Mouse (Mus musculus): Measurements from ENCODE around the gene Plaur. TPM values are rescaled to one million over a fixed set of nuclear protein-coding genes. Genes with fewer than 3 reads are reported as not detected.

Gene Plaur
- total RNA-seq, 2 experiments from 2014 or later: 0.76 to 1.0 TPM

DNA sequence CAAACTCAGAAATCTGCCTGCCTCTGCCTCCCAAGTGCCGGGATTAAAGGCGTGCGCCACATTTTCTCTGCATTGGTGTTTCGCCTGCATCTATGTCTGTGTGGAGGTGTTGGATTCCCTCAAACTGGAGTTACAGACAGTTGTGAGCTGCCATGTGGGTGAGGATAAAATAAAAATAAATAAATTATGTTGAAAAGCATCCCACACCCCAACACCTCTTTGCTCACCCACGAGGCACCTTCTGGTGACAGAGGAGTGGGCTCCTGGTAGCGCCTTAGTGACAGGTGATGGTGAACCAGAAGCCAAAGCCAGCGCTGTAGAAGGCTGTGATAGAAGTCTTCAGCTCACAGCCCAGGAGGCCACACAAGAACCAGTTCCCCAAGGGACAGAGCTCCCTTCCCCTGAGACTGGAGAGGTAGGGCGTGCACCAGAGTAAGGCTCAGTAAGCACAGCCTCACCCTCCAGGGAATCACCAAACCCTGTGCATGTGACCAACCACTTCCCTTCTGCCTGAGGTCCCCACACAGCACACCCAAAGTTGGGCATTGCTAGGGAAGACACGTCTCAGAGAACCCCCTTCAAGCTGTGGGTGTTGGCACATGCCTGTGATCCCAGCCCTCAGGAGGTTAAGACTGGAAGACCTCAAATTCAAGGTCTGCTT lies 16.9 kb upstream of the Plaur start:
- DNase-seq (ENCODE audit: low spot score in 2 of 2): no peak

DNA sequence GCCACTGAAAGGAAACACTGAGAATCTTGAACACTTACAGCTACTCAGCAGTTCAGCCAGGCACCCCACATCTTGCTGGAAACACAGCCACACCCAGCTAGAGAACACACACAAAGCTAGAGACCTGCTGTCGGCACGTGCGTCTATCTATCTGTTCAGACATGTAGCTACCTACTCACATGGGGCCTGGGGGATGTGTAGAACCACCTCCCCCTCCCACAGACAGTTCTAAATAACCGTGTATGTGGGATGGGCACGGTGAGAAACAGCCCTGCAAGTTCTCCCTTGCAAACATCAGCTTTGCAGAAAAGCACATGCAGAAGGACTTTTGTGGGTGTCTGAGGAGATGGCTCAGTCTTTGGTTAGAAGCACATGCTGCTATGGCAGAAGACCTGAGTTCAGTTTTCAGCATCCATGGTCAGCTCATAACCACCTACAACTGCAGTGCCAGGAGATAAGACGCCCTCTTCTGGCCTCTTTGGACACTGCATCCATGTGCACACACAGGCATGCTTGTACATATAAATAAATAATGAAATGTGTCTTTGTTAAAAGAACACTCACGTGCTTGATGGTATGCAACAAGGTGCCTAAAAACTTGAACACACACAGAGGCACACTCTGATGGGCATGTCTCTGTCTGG lies 15.5 kb upstream of the Plaur start:
- no peak for DNase-seq (ENCODE audit: low spot score in 2 of 2)

DNA sequence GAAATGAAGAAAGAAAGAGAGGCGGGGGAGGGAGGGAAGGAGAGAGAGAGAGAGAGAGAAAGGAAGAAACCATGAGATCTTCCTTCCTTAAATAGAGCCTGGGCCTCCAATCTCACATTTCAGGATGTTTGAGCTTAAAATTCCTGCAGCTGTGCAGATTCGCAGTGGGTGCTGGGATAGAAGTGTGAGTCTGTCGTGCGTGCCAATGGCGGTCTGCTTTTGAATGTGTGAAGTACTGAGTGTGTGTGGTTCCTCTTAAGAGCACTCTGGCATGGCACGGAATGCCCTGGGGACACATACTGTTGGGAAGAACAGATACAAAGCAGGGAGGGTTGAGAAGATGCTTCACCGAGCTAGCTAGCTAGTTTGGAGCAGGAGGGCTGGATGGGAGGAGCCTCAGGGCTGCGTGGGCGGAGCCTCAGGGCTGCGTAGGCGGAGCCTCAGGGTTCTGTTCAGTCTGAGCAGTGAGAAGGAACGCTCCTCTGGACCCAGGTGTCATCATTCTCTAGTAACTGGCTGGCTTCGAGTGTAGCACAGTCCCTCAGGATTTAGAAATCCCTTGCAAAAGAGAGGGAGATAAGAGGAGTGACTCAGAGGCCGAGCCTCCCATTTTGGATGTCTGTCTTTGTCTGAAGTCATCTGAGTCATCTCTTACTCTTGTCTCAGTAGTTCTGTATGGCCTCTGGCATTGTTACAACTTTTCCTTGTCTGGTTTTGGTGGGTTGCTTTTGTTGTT lies 13.3 kb upstream of the Plaur start:
- no peak for DNase-seq (ENCODE audit: low spot score in 2 of 2)

DNA sequence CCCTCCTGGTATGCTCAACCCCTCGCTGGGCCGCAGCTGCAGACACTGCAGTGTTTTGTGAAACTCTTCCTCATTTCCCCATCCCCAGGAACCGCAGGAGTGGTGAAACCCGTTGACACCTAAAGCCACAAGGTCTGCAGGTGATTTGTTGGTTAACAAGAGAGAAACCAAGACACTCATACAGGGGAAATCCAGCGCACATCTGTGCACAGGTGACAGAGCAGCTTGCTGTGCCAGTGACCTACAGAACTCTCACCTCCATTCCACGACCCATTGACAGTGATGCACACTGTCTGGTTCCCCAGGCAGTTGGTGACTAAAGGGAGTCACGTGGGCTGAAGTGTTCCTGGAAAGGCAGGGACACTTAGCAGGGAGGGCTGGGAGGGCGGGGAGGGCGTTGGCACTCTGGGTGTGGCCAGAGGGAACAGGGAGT lies 11.7 kb upstream of the Plaur start:
- DNase-seq (ENCODE audit: low spot score in 2 of 2): no peak

DNA sequence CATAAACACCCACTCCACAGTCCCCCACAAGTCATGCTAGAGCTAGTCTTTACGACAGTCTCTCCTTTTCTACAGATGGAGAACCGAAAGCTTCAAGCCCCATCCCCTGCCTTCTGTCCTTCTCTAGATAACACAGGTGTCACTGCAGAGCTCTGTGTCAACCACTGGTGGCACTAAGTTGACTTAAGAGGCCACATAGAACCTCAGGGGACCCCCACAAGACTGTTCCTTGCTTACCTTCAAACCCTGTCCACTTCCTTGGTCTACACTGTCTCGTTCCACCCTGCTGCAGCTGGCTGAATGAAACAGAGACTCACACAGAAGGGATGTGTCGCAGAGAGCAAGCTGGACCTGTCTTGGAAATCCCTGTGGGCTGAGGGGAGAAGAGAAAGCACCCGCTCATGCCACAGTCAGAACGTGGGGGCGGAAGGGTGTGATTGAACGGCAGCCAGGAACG lies 10.4 kb upstream of the Plaur start, which contains the start of gene Irgc1:
Gene Irgc1 (minus strand): TSS at position 443 of the 457 bp plus-strand sequence.
- DNase-seq (ENCODE audit: low spot score in 2 of 2): no peak

DNA sequence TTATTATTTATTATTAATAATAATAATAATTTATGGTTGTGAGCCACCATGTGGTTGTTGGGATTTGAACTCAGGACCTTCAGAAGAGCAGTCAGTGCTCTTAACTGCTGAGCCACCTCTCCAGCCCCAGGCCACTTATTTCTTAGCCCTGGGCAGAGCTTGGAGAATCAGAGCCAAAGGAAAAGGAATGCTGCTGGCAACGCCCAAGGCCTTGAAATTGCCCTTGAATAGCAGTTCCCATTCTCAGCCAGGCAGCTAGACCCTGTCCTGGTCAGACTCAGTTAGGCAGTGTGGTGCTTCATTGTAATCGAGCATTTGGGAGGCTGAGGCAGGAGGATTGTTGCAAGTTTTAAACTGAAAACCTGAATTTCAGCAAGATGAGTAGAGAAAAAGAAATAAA lies 8.1 kb upstream of the Plaur start:
- DNase-seq (ENCODE audit: low spot score in 2 of 2): no peak

DNA sequence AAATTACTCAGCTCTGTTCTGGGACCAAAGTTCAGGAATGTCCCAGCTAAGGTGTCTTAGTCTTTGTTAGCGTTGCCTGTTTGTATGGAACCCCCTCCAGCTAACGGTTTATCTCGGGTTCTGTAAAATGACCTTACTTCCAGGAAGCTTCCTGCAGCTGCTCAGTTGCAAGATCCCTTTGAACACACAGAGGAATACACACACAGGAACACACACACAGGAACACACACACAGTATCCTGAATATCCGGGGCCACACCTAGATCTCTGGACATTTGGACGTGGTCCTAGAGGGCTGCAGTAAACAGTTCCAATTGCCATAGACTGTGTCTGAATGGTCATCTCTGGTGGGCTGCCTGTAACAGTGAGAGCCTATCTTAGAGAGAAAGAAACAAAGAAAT lies 6.6 kb upstream of the Plaur start:
- no peak for DNase-seq (ENCODE audit: low spot score in 2 of 2)

DNA sequence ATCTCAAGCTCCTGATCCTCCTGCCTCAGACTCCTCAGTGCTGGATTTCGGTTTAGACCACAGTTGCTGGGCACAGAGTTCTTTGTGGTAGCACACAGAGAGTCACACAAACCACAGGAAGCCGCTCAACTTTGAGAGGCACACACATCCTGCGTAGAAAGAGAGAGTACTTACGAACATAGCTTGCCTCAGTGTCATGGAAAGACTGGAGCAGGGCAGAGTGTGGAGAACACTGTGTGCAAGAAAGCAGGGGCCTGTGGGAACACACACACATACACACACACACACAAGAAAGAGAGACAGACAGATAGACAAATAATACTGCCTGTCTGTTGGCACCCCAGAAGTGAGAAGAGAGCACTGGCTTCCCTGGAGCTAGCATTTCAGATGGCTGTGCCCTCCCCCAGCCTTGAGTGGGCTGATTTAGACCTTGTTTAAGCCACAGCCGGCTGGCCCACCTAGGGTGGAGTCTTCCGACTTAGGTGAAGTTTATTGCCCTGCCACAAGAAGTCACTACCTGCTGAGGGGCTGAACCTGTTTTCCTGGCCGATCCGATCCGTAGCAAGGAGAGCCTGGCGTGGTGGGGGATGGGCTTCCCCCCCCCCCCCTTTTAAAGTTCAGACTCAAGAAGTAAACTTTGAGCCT lies 4.4 kb upstream of the Plaur start:
- DNase-seq (ENCODE audit: low spot score in 2 of 2): no peak

DNA sequence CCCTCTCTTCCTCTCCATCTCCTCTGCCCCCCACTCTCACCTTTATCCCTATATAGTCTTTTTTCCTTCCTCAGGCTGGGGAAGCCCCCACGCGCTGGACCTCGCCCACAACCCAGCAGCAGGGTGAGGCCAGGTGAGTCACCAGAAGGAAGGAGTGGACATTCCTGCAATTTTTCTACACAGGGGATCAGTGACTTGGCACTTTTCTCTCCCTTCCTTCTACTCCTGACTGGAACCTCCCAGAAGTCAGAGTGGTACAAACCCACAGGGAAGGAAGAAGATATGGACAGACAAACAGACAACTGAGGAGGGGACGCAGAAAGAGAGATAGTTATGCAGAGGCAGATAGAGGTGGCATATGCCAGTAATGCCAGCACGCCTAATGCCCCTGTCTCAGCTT lies 2.8 kb upstream of the Plaur start:
- no peak for DNase-seq (ENCODE audit: low spot score in 2 of 2)

DNA sequence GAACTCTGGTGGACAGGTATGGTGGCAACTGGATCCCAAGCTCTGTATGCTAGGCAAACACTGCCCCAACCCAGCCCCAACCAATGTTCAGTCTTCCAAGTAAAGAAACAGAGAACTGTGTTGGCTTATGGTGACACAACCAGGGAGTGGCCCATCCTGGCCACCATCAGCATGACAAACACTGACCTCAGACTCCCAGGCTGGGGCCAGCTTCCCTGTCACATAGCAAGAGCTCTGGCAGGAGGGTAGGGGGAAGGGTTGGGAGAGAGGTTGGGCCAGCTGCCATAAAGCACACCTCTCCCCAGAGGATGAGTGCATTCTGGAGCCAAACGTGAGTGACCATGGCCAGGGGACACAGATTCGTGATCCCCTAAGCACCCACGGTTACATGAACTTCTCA lies 2.4 kb upstream of the Plaur start:
- no peak for DNase-seq (ENCODE audit: low spot score in 2 of 2)

DNA sequence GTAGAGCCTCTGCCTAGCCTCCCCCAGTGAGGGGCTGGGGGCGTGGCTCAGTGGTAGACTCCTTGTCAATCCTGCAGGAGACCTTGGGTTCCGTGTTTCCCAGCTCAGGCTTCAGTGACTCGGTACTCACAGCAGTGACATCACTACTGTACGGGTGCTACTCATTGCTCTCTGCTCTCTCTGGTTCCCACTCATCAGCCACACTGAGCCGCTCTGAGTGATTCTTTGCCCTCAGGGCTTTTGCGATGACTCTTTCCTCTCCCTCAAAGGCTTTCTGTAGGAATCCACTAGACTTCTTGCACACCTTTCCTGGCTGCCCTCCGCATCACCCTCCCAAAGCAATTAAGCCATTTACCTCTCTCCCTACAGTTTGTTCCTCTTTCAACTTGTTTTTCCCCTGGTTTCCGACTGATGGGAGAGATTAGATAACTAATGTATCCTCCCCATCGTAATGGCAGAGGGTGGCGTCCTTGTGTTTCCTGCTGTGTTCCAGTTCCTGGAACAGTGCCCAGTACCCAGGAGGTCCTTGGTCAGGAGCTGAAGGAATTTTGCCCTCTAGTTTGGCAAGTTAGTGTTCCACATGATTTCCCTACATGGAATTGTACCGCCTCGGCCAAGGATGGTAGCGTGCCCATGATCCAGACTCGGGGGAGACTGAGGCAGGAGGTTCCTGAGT lies 770 bp upstream of the Plaur start:
- no peak for DNase-seq (ENCODE audit: low spot score in 2 of 2)

DNA sequence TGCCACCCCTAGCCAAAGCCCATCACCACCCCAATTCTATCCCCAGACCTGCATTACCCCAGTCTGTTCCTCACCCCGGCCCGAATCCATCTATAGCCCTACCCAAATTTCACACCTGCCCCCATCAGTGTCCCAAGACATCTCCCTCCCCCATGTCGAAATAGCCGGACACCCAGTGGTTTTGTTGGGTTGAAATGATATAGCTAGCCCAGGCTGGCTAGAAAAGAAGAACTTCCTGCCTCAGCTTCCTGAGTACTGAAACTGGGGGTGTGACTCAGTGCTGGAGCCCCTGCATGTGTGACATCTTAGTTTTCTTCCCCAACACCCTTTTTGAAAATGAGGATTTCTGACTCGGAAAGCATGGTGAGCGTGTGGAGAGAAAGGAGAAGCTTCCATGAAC lies 4.6 kb downstream of the Plaur start:
- DNase-seq (ENCODE audit: low spot score in 2 of 2): no peak

DNA sequence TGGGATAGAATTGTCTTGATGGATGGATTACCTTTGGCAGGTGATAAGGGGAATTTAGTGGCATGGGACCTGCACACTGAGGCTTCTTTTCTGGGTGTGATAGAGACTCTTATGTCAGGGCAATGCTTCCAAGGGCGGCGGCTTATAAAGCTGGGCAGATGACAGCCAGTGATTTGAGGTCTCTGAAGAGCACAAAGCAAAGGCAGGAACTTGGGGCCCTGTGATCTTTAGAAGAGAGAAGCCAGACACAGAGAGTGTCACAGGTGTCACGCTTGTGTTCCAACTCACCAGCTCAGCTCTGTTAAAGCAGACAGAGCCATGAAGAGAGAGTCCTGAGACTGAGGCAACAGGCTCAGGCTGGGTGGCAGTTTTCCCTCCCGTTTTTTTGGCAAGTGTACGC lies 5.6 kb downstream of the Plaur start:
- DNase-seq (ENCODE audit: low spot score in 2 of 2): no peak

DNA sequence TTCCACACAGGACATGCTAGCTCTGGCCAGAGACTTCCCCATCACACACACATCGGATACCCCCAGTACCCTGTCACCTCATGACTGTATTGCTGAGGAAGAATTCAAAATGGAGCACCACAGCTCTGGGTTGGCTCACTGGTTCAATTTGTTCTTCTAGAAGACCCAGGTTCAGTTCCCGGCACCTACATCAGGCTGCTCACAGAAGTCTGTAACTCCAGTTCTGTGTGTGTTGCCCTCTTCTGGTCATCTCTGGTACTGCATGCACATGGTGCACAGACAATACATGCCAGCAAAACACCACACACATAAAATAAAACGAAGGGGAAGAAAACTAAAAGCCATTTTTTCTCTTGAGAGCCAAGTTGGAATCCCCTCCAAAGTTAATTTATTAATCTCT lies 6.8 kb downstream of the Plaur start:
- DNase-seq (ENCODE audit: low spot score in 2 of 2): no peak

DNA sequence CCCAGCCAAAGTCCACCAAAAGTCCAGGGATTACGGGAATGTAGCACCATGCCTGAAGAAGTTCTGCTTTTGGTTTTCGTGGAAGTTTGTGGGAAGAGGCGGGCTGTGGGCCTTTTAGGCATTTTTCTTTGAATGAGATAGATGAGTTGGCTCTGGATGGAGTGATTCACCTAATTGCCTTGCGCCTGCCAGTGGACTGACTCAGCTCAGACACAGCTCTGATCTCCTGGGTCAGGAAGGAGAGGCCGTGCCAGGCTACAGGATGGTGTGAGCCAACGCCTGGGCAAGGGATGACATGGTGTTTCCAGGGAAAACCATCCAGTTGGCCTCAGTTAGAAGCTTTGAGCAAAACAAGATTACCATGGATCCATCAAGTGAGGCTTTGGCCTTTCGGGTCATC lies 8.1 kb downstream of the Plaur start:
- DNase-seq (ENCODE audit: low spot score in 2 of 2): no peak

DNA sequence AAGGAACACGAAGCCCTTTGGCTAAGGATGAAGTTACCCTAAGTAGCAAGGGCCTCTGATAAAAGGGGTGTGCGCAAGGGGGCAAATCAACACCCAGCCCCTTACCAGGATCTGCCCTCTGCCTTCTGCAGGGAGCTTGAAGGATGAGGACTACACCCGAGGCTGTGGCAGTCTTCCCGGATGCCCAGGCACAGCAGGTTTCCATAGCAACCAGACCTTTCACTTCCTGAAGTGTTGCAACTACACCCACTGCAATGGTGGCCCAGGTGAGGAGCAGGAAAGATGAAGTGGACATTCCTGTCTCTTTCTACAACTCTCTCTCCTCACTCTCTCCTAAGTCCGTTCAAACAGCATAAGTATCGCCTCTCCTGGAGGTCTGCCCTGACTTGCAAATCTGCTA lies 10.2 kb downstream of the Plaur start:
- no peak for DNase-seq (ENCODE audit: low spot score in 2 of 2)

DNA sequence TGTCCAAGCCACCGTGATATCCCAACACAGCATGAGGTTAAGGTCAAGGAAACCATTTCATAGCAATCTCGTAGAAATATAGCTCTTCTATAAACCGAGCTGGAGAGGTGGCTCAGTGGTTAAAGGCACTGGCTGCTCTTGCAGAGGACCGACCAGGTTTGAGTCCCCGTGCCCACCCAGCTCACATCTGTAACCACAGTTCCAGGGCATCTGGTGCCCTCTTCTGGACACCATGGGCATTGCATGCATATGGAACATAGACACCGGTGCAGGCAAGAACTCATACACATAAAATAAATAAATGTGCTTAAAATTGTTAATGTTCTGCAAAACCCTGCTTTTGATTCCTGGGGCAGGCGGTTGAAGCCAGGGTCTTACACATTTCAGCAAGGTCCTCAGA lies 10.7 kb downstream of the Plaur start:
- DNase-seq (ENCODE audit: low spot score in 2 of 2): no peak

DNA sequence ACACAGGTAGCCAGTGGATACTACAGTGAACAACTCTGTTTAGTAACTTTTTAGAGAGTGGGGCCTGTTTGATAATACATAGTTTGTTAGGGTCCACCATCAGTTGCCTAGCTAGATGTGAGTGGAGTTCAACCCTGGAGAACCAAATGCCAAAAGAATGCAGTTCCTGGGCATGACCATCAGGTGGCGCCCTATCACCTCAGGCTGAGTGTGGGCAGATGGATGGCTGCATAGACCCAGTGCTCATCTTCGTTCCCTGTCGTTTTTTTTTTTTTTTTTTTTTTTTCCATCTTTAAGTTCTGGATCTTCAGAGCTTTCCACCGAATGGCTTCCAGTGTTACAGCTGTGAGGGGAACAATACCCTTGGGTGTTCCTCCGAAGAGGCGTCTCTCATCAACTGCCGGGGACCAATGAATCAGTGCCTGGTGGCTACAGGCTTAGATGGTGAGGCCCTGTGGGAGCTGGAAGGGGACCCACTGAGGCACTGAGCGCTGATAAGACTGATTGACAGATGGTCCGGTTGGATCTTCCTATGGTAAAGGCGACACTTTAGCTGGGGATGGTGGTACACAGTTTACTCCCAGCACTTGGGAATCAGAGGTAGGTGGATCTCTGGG lies 11.7 kb downstream of the Plaur start:
- peak; percentile 71 to 77 for DNase-seq (ENCODE audit: low spot score in 2 of 2)

DNA sequence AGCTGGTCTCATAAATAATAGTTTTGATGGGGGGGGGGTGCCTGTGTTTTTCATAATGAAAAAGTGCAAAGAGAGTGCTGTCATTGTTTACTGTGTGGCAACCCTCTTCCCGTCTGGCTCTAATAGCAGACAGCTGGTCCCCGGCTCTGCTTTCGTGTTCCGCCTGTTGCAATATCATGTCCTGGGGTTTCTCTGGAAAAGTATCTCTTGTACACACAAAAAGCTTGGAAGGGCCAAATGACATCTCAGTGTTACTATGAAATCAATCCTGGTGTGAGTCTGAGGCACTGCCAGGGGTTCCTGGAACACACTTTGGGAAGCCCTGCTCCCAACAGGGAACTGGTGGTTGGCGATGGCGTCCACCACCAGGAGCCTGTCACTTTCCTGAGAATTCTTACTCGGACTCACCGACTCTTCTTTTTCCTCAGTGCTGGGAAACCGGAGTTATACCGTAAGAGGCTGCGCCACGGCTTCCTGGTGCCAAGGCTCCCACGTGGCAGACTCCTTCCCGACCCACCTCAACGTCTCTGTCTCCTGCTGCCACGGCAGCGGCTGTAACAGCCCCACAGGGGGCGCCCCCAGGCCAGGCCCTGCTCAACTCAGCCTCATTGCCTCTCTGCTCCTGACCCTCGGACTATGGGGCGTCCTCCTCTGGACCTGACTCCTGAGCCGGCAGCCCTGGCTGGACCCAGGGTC lies 12.7 kb downstream of the Plaur start:
- peak; percentile 54 to 76 for DNase-seq (ENCODE audit: low spot score in 2 of 2)

DNA sequence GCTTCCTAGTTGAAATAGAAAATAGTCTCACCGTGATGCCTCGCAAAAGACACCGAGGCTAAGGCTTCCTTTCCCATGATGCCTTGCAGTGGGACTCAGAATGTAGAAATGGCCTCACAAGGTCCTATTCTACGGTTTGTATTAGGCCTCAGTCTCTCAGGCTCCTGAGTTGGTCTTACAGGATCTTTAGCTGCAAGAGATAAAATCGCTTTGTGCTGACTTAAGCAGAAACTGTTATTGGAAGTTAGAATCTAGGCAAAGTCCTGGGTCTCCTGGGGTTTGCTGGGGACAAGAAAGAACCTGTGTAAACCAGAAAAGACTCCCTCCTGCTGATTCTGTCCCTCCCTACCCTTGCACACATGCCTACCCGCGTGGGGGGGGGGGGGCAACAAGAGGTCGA lies 14.1 kb downstream of the Plaur start:
- DNase-seq (ENCODE audit: low spot score in 2 of 2): no peak
